Mouse (Mus musculus): ENCODE data around the gene Gm39566.
"Not testable (repeated sequence)": the region's sequence is repeated elsewhere in the genome, so short reads cannot be mapped to it uniquely, and the experiment has no call there.

Gm39566 gene

GRCm38 (mm10) chr11:69815155-69815554, at the start of gene Gm39566:
Gene Gm39566 (minus strand): TSS chr11:69815298.
- no peak for DNase-seq (ENCODE audit: low spot score)

GRCm38 (mm10) chr11:69864138-69864860, 49.2 kb upstream of the Gm39566 start:
- DNase-seq (ENCODE audit: low spot score) = no peak

GRCm38 (mm10) chr11:69863729-69864128, 48.6 kb upstream of the Gm39566 start:
- not testable (repeated sequence) for DNase-seq (ENCODE audit: low spot score)

- DNase-seq (ENCODE audit: low spot score) = no peak
Measured at GRCm38 (mm10) chr11:69858113-69858998, 43.3 kb upstream of the Gm39566 start, which contains the start of gene Tnk1. Gene Tnk1 (minus strand): TSS chr11:69858730.

- peak; percentile 70 for DNase-seq (ENCODE audit: low spot score)
Measured at GRCm38 (mm10) chr11:69855347-69855746, 40.2 kb upstream of the Gm39566 start.

DNA sequence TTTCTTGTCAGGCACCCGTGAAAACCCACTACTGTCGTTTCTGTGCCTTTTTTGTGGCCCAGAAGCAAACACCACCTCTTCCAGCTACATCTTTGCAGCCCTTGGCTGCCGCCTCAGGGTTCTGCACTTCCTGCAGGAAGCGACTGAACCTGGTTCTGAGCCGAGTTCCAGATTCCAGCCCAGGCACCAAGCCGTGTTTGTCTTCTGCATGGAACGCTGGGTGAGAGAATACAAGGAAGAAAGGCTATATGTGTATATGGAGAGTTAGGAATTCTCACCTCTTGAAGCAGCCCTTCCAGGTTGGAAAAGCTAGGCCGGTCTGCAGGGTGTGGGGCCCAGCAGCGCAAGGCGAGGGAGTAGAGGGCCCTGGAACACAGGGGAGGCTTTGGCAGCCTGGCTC, 39.6 kb upstream of the Gm39566 start:
- no peak for DNase-seq (ENCODE audit: low spot score)

DNA sequence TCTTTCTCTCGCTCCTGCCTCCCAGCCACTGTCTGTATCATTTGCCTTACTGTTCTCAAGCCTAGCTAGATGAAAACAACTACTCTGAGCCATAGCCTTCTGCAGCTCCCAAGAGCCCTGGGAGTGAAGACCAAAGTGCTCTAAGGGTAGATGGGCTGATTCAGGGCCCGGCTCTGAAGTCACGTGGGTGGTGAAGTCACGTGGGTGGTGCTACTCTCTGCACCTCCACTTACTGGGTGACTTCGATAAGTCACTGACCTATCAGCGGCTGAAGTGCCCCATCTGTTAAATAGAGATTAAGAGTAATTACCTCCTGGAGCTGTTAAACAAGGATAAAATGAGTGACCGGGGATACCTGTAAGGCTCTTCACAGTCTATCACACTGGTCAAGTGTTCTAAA, 38.9 kb upstream of the Gm39566 start:
- DNase-seq (ENCODE audit: low spot score) = no peak

DNA sequence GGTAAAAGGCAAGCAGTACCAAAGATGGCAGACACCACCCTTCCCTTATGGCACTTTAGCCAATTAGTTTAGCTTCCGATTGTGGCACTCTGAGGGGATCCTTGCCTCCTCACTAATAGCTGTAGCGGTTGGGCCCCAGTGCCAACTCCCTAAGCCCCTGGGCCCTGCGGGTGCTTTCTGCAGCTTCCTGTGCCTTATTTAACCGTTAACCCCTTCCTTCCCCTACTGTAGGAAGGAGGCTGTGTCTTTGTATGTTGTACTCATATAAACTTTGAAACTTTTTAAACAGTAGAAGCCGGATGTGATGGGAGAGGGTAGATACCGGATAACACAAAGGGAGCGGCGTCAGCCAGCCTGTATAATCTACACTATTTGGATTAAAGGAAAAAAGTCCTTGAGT, 35.7 kb upstream of the Gm39566 start:
- no peak for DNase-seq (ENCODE audit: low spot score)

DNA sequence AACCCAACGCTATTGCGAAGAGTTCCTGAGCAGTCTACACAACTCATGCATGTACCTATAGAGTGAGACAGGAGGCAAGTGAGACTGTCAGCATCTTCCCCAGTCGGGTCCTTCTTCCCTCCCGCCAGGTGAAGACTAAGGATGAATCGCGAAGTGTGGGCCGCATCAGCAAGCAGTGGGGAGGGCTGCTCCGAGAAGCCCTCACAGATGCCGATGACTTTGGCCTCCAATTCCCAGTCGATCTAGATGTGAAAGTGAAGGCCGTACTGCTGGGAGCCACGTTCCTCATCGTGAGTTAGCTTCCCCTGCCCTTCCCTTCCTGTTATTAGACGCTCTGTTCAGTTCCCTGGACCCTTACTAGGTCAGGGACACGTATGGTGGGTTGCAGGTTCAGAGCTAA, 34.8 kb upstream of the Gm39566 start:
- no peak for DNase-seq (ENCODE audit: low spot score)

GRCm38 (mm10) chr11:69849128-69849527, 34.0 kb upstream of the Gm39566 start:
- DNase-seq (ENCODE audit: low spot score) = no peak

- no peak for DNase-seq (ENCODE audit: low spot score)
Measured at GRCm38 (mm10) chr11:69848021-69848420, 32.9 kb upstream of the Gm39566 start.

DNA sequence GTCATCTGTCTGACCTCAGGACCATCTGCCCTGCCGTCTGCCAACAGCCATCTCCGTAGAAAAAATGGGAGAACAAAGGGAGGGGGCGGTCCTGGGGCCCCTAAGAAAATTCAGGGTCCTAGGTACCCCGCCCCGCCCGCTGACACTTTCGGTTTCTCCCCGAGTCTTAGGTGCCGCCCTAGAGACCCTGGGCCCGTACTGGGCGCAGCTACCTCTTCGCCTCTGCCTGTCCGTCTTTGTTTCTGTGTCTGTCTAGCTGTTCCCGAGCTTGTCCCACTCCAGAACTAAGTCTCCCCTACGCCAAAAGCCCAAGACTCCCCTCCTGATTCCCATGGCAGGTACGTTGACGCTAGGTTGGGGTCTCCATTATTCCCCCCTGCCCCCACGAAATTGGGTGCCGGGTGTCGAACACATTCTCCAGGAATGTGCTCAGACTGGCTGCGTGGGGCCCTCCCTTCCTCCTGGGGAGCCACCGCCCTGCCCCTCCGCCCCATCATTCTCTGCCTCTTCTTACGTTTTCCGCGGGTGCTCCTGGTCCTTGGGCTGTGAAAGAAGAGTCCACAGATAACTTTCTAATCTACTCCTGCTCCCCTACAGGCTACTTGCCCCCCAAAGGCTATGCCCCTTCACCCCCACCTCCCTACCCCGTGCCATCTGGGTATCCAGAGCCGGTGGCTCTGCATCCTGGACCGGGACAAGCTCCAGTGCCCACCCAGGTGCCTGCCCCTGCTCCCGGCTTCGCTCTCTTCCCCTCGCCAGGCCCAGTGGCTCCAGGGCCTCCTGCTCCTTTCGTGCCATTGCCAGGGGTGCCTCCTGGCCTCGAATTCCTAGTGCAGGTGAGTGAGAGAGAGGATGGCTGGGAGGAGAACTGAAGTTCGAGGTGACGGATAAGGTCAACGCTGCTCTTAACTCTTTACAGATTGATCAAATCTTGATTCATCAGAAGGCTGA, 31.9 kb upstream of the Gm39566 start:
- no peak for DNase-seq (ENCODE audit: low spot score)

DNA sequence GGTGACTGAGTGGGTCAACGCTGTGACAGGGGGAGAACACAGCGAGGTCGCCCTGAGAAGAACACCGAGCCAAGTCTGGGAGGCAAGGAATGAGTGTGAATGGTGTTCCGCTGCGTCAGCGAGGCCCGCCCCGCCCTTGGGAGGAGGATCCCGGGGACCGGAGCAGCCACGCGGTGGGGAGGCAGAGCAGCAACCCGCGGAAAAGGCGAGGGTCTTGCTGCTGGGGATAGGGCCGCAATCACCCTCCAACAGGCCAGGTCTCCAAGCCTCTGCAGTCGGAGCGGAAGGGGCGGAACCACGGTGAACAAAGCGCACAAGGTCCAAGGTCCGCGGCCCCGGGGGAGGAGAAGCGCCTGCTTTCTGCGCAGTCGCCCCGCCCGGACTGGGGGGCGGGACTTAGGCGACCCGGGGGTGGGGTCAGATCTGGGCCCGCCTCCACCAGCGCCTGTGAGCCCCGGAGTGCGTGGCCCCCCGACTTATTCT, 31.1 kb upstream of the Gm39566 start, which contains the start of gene Plscr3:
Plscr3 (plus strand) TSS at position 179 of the 483 bp plus-strand sequence.
- DNase-seq (ENCODE audit: low spot score) = peak; percentile 97

GRCm38 (mm10) chr11:69838714-69839104, 23.6 kb upstream of the Gm39566 start:
- no peak for DNase-seq (ENCODE audit: low spot score)

GRCm38 (mm10) chr11:69837952-69838713, 23.0 kb upstream of the Gm39566 start, which contains the start of gene Tmem256:
Gene Tmem256 (plus strand): TSS chr11:69838514.
- DNase-seq (ENCODE audit: low spot score) = peak; percentile 96

DNA sequence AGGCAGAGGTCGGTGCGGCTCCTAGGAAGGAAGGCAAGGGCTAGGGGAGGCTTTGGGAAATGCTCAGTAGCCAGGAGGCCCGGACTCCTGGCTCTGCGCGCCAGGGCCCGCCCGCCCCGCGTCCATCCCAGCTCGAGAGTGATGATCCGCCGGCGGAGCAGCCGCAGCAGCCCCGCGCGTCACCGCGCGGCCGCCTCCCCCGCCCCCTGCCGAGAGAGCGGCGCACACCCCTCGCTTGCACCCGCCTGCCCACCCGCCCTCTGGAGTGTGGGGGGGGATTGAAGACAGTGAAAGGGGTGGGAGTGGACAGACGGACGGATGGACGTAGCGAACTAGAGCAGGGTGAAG, 22.5 kb upstream of the Gm39566 start, which contains the start of gene Nlgn2:
Nlgn2 (minus strand) TSS at position 181 of the 348 bp plus-strand sequence.
- DNase-seq (ENCODE audit: low spot score) = no peak

GRCm38 (mm10) chr11:69836703-69837576, 21.8 kb upstream of the Gm39566 start:
- DNase-seq (ENCODE audit: low spot score) = peak; percentile 70

DNA sequence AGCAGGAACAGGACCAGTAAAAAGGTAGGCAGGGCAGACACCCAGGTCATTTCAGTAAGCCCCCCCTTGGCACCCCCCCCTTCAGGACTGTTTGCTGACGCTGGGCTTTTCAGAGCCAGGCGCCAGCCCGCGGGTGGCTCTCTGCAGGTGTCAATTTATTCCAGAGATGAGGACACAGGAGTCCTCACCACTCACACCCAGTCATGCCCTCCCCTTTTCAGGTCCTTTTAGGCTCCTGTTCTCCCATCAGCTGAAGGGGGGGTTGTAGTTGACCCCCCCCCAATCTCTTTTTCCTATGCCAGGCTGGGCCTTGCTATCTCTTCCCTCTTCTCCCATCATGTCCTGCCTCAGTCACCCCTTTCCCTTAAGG, 20.9 kb upstream of the Gm39566 start:
- DNase-seq (ENCODE audit: low spot score) = no peak

GRCm38 (mm10) chr11:69835326-69835965, 20.3 kb upstream of the Gm39566 start:
- DNase-seq (ENCODE audit: low spot score) = no peak

Measured in testis, postnatal 10 days (tissue).